Mouse (Mus musculus): ENCODE measurements around the gene Sh2d3c.

The Sh2d3c gene

DNA sequence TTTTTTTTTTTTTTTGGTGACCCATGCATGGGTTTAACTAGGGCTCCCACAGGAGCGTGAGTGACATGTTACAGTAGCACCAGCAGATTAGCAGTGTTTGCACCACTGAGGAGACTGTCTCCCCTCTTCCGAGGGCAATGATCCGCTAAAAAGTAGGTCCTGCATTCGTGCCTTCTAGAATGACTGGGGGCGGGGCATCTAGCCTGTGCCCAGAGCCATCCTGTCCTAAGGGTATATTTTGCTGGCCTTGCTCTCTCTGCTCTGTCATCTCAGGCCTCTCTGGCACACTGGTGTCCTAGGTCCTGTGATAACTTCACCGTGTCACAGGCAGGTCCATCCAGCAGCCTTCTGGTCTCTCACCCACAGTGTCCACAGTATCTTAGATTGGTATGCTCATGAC lies 21.2 kb upstream of the Sh2d3c start:
- DNase-seq (ENCODE audit: low spot score), result no peak

DNA sequence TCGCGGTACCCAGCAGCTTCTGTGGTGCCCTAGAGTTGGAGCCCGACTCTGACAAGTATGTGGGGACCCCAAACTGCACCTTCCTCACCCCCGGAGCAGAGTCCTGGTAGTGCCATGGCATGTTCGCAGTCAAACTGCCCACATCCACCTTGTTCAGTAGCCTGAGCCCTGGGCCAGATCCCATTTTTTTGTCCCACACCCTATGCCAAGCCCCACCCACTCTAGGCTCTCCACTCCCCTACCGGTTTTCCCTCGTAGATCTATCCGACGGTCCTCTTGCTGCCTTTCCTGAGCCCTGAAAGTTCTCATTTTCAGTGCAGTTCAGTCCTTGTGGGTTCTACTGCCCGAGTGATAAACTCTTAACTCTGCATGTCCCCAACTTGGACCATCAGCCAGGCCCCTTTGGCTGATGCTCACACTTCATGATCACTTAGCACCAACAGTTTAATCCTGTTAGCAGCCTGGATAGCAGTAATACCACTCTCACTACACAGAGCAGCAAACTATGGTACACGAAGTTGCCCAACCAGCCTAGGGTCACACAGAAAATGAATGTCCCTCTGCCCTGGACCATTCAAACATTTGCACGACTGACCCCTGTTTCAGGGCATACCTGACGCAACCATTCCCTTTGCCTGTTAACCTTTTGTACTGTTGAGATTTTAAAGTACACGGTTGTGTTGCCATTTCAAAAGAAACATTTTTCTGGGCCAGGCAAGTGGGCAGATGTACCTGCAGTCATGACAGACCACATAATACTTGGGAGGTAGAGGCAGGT lies 19.7 kb upstream of the Sh2d3c start:
- DNase-seq (ENCODE audit: low spot score), result no peak

DNA sequence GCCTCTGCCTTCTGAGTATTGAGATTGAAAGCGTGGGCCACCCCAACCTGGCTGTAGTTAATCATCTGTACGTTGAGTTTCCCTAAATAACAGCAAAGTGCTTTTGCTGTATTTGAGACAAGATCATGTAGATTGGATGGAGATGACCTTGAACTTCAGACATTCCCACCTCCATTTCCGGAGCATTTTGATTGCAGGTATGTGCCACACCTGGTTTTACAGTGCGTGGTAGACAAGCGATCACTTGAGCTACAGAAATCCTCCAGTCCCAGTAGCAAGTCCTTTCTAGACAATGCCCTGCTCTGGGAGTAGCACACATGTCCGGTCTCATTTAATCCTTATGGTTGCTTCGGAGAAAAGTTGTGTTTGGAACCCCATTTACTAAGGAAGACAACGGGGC lies 17.8 kb upstream of the Sh2d3c start:
- no peak for DNase-seq (ENCODE audit: low spot score)

DNA sequence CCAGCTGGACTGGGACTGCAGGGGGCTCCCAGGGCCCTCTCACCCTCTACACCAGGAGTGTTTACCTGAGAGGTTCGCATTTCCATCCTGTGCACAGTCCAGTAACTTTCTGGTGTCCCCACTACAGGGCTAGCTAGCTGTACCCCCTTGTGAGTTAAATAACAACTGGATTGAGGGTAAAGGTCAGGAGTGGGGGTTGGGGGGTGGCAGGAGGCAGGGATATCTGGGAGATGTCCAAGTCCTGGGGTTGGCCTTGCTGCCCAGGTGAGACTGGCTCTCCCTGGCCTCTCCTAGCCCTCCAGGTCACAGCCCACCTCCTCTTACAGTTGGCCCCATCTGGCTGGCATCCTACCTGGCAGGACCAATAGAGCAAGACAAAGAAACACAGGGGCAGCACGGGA lies 16.8 kb upstream of the Sh2d3c start, which contains the start of gene Fpgs:
Gene Fpgs, minus strand, starts transcription at position 125 of the 401 bp plus-strand sequence.
- no peak for DNase-seq (ENCODE audit: low spot score)

DNA sequence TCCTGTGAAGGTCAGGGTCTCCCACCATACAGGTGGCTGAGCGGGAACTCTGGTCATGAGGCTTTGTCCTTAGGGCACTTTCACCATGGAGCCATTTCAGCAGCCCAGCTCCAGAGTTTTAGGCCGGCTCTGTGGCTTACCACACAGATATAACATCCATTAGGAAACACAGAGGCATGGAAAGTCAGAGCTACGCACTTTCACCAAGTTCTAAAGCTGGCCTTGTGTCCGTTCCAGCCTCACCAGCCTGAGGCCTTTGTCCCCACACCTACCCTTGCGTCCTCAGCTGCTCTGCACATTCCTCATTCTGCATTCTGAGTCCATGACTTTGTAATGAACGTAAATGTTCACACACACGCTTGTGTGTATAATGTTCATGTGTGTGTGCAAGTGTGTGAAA lies 15.8 kb upstream of the Sh2d3c start:
- no peak for DNase-seq (ENCODE audit: low spot score)

DNA sequence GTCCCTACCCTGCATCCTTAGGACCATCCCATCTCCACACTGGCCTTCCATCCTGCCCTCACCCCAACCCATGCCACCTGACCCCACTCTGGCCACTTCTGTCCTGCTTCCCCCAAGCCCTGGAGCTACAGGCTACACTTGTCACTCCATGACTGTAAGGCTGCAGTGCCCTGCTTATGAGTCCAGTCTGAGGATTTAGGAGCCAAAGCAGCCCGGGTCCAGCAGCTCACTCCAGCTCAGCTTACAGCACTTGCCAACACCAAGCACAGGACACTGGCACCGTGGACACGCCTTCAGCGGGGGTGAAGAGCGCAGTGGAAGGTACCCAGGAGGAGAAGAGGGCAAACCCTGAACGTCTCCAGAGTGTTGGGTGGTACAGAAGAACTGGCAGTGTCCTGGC lies 13.9 kb upstream of the Sh2d3c start:
- DNase-seq (ENCODE audit: low spot score), result no peak

DNA sequence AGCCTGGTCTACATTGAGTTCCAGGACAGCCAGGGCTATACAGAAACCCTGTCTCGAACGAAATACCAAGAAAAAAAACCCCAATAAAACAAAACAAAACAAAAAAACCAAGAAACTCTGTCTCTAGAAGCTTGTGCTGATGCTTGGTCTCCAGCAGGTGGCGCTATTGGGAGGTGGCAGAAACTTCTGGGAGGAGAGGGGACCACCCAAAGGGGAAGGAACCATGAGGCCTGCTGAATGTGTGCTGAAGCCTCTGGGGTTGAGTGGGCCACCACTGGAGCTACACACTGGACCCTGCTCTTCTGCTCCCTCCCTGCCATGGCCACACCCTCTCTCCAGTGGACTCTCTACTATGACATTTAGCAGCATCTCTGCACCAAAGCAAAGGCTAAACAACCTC lies 12.2 kb upstream of the Sh2d3c start:
- DNase-seq (ENCODE audit: low spot score), result no peak

DNA sequence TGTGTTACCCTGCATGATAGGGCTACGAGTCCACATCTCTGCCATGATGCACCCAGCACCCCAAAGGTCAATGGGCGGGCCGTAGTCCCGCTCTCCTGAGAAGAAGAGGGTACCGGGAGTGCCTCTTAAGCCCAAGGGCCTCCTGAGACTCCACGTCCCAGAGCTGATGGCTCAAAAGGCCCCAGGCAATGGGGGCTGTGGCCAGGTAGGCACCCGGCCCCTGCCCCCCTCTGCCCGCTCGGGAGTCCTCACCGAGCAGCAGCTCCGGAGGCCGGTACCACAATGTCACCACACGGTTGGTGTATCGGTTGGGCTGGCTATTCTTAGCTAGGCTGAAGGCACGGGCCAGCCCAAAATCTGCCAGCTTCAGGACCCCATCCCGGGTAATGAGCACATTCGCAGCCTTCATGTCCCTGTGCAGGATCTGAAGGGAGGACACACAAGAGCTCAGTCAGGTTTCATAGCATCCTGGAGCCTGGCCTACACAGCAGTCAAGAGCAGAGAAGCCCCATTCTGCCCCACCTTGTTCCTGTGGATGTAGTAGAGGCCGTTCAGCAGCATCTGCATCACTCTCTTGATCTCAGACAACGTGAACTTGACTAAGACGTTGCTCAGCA lies 11.2 kb upstream of the Sh2d3c start:
- DNase-seq (ENCODE audit: low spot score), result no peak

DNA sequence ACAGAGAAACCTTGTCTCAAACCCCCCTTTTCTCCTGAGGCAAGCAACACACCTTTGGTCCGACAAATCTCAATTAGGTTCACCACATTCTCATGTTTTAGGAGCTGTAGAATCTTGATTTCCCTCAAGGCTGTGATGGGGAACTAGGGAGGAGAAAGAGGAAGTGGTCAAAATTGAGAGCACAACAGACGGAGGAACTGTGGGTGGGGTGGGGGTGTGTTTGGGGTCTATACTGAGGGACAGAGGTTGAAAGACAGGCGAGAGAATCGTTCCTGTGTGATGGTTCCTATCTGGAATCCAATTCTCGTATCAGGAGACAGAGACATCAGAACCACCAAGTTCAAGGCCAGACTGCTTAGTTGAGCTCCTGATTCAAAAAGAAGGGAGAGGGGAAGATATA lies 10.4 kb upstream of the Sh2d3c start:
- no peak for DNase-seq (ENCODE audit: low spot score)

DNA sequence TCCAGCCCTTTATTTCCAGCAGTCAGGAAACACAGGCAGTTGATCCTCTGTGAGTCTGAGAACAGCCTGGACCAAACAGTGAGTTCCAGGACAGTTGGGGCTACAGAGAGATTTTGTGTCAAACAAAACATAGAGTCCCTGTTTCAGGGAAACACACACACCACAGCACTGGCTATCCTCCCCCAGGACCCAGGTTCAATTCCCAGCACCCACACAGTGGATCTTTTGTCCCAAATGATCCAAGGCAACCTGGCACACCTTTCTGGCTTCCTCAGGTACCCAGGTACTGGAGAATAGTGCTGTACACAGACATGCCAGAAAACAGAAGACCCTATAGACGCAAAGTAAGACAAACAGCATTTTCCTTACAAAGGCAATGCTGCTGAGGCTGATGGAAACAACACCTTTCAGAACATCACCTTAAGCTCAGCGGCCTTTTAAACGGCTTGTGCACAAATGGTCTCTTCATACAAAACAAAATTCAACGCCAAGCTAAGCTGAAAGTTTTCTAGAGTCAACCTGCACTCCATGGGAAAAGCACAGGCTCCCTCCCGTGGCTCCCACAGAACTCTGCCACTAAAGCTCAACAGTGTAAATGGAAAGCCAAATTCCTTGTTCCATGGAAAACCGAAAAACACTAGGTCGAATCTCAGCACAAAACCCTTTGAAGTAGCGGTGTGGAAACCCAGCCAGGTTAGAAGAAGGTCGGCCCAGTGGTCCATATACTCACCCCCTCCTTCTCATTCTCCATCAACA lies 9.4 kb upstream of the Sh2d3c start:
- DNase-seq (ENCODE audit: low spot score), result no peak

DNA sequence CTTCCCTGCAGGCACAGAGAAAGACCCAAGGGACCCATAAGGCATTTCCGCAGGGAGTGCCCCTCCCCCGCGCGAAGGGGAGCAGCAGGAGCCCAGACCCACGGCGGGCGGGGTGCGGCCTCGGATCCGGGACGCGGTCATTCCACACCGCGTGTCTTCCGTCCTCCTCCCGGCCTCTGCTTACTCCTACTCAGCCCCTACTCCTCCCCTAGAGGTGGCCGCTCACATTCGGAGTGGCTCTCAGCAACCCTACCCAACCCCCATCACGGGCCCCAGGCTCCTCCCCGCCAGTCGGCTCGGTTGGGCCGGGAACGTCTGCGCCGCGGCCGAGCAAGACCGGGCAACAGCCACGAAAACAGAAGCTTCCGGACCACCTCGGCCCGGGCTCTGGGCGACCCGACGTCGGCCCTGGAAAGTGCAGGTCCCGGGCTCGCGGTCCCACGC lies 8.7 kb upstream of the Sh2d3c start:
- DNase-seq (ENCODE audit: low spot score), result peak; percentile 53

DNA sequence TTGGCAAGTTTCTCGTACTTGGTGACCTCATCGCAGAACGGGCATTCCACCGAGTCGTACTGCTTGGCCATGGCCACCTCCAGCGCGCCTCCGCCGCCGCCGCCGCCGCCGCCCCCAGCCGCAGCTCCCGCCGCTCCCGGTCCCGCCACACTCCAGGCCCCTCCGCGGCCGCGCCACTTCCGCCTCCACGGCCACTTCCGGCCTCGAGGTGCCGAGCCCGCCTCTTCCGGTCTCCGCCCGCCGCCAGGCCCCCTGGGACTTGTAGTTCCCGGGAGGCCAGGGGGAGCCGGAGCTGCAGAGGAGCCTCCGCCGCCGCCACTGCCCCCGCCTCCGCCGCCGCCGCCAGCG lies 8.3 kb upstream of the Sh2d3c start:
- peak; percentile 89 for DNase-seq (ENCODE audit: low spot score)

DNA sequence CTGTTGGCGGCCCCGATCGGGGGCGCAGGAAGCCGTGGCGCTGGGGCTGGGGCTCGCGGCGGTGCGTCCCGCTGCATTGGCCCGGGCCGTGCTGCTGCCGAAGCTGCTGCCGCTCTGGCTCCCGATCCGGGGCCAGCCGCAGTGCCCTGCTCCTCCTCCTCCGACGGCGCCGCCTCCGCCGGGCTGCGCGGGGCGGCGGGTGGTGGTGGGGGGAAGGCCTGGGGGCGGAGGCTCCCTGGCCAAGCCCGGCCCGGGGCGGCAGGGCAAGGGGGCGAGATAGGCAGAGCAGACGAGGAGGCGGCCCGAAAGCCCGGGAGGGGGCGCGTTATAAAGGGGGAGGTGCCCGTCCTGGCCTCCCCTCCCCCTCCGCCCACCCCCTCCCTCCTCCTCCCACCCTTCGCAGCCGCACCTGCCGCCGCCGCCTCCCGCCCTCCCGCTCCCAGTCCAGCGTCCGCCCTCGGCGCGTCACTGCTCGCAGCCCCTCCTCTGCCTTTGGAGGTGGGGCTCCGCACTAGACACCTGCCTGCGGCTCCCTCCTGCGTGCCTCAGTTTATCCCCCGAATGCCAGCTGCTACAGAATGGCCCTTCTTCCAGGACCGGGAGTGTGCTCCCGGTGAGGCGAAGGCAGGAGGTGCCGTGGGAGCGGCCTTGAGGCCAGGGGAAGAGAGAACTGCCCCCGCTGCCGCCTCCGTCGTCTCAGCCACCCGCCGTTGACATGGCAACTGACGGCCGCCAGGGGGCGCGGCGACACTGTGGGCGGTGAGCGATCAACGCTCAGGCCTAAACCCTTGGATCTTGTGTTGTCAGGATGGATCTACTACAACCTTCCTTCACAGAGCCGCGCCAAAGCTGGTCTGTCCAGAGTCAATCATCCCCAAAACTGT lies 7.7 kb upstream of the Sh2d3c start, which contains the start of gene Cdk9:
Gene Cdk9, minus strand, starts transcription at position 143 of the 884 bp plus-strand sequence.
- DNase-seq (ENCODE audit: low spot score), result peak; percentile 88

DNA sequence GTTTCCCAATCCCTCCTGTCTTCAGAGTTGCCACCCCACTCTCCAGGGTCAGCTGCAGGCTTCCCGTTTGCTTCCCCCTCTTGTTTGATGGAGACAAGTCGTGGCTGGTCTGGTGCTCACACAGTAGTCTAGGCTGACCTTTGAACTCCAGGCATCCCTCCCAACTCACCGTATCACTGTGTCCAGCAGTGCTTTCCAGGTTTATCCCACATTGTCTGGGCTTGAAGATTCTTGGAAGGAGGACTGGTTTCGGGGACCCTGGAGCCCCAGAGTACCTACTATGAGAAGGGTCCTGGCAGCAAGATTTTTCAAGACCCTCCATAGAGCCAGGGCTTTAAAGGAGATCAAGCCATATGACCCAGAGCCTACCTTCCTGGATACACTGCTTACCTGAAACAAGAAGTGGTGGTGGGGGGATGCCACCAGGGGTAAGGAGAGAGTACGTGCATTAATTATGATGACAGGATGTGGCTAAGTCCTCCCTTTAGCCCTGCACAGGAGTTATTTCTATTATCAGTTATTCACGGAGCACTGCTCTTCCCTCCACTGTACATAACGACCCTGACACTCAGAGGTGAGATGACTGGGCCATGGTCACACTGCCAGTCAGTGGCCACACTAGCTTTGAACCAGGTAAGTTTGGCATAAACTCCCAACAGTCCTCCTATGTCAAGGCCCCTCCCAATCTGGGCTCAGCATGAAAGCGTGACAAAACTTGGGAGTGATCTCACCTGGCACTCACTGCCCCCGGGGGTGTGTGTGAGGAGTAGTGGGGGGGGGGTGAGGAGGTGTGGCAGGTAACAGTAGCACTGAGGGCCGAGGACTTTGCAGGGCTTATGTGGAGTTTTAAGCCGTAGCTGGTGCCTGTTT lies 6.5 kb upstream of the Sh2d3c start:
- no peak for DNase-seq (ENCODE audit: low spot score)

DNA sequence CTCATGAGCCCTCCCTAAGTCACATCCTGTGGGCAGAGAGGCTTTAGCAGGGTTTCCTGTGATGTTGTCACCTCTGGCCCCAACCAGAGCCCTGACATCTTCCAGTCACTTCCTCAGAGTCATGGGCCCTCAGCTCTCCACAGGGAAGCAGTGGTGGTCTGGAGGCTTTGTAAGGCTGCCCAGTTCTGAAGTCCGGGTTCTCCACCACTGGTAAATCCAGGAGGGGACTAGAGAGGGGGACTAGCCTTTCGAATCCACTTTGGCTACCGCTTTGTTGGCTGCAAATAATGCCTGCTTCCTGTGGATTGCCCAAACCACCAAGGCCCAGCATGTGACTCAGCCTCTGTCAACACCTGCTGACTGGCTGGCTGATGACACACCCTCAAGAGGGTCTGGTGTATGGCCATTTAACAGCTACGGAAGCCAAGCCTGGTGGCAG lies 5.8 kb upstream of the Sh2d3c start:
- DNase-seq (ENCODE audit: low spot score), result no peak

DNA sequence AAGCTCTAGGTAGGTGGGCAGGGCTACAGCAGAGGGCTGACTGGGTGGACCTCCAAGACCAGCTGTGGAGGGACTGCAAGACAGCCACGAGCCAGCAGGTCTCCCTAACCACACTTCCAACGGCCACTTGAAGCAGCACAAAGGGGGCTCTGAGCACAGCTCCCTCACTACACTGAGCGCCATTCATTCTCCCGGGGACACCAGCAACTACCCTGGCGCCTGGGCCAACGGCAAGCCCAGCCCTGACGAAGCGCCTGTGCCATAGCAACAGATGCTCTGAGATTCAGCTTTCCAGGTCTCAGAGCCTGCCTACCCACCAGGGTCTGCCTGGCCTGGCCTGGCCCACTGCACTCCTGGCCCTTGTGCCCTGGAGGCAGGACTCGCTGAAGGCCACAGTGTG lies 2.1 kb upstream of the Sh2d3c start:
- no peak for DNase-seq (ENCODE audit: low spot score)

DNA sequence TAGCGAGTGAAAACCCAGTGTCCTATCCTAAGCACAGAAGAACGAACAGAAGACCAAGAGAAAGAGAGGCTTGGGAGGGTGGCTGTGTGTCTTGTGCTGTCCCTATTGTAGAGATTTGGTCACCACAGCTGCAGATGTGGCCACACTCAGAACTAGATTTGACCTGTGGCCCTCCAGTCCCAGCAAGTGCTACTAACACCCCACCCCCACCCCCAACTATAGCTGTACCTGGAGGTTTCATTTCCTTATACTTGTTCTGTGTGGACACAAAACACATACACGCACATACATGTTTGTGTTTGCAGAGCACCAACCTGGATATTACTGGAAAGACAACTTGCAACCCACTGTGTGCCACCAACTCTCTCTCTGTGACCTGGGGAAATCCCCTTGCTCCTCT lies 802 bp upstream of the Sh2d3c start:
- DNase-seq (ENCODE audit: low spot score), result no peak

DNA sequence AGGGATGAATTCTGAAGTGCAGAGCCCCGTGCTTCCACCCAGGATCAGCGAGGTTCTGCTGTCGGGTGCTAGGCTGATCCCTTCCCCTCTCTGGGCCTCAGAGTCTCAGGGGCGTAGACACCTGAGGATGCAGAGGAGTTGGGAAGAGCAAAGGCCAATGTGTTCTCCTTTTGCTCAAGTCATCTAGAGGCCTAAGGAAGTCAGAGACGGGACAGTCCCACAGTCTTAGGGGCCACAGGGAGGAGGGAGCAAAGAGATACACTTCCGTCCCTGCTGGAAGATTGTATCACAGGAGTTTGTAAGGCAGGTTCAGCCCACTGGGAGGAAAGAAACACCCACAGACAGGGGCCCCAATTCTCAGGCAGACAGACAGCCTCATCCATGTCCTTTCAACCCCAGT lies 1.2 kb downstream of the Sh2d3c start:
- DNase-seq (ENCODE audit: low spot score), result no peak

DNA sequence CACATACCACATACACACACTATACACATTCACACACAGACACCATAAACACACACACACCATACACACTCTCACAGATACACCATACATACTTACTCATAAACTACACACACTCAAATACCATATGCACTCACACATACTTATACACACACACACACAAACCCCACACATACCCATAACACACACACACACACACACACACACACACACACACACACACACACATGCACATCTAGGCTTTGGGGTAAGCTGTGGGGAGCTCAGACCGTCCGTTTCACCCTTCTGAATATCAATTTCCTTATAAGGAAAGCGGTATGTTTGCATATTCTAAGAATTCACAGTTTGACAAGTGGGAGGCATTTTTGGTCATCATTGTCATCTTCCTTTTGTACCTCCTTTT lies 1.7 kb downstream of the Sh2d3c start:
- DNase-seq (ENCODE audit: low spot score), result no peak

DNA sequence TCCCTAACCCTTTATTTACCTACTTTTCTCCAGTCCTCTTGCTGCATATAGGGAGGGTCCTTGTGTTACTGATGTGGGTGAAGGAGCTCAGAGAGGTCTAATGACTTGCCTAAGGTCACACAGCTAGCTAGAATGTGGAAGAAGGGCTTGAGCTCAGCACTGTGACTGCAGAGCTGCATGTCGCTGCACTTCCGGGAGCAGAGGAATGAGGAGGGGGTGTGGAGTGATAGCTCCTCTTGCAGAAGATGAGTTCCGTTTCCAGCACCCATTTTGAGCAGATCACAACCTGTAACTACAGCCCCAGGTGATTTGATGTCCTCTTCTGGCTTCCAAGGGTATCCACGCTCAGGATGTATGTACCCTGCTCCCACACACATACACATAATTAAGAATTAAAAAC lies 3.3 kb downstream of the Sh2d3c start:
- no peak for DNase-seq (ENCODE audit: low spot score)

All from ovary, adult 18-20 months (tissue).